Mouse (Mus musculus) embryonic fibroblast, embryonic 13.5 days (primary cell): Measurements from ENCODE around the gene Rab13. TPM values are rescaled to one million over a fixed set of nuclear protein-coding genes. Genes with fewer than 3 reads are reported as not detected.
A peak's percentile ranks its signal among the peaks of the same experiment; 100 is the strongest.

Experiments used
- H3K27ac ChIP-seq: 2 replicates; pipeline ENCODE4 v1.5.1; 2012; ENCODE audit warnings: low read length, control low read depth, inconsistent platforms; ENCODE audit not compliant: insufficient read depth
- H3K4me1 ChIP-seq: 2 replicates; pipeline ENCODE4 v1.6.1; 2011; ENCODE audit warnings: low read length; ENCODE audit not compliant: control insufficient read depth, insufficient read depth
- H3K4me3 ChIP-seq: 2 replicates; pipeline ENCODE4 v1.5.1; 2011; ENCODE audit warnings: mild to moderate bottlenecking, control low read depth, low read length; ENCODE audit not compliant: insufficient read depth
- CTCF ChIP-seq: IDR thresholded peaks from 2 replicates; pipeline ENCODE4 v1.5.1; 2011; ENCODE audit warnings: mild to moderate bottlenecking, control low read depth, low read length, moderate library complexity, borderline replicate concordance; ENCODE audit not compliant: insufficient read depth
- POLR2A ChIP-seq: IDR thresholded peaks from 2 replicates; pipeline ENCODE4 v1.6.1; 2011; ENCODE audit warnings: low read depth, mild to moderate bottlenecking, control low read depth, low read length, moderate library complexity
- polyA plus RNA-seq: library from polyadenylated mRNA; stranded (reverse); fragments of >200 nt; gene quantifications from 2 replicates; pipeline ENCODE4 v1.2.4, GENCODE M21; 2011; ENCODE audit warnings: low read depth; ENCODE audit not compliant: missing spikeins, insufficient read length

Gene Rab13
- polyA plus RNA-seq, result 32.1 and 33.5 TPM in 2 replicates

- TF ChIP-seq CTCF (no peak), POLR2A (peak; percentile 99)
- peaks cover 6% of the 10 kb centered on the region for H3K4me1 ChIP-seq
- peak within 1 kb of the TSS; percentile 61 for H3K27ac ChIP-seq
- H3K4me3 ChIP-seq, result peak within 1 kb of the TSS; percentile 79
Observed at GRCm38 (mm10) chr3:90213377-90213866, at the start of gene Rab13, which contains the start of gene Rps27. Gene Rab13, plus strand, starts transcription at chr3:90213695. Gene Rps27, minus strand, starts transcription at chr3:90213651.

- TF ChIP-seq POLR2A, result no peak
- no peak overlapping the region for H3K27ac ChIP-seq
- no peak overlapping the region for H3K4me3 ChIP-seq
- no peaks in the 10 kb centered on the region for H3K4me1 ChIP-seq
Observed at GRCm38 (mm10) chr3:90179566-90179965, 33.9 kb upstream of the Rab13 start.

GRCm38 (mm10) chr3:90183581-90183980 lies 29.9 kb upstream of the Rab13 start:
- no peak for TF ChIP-seq CTCF
- no peak for TF ChIP-seq POLR2A
- Histone ChIP-seq H3K27ac (no peak overlapping the region), H3K4me3 (no peak overlapping the region), H3K4me1 (no peaks in the 10 kb centered on the region)

GRCm38 (mm10) chr3:90190859-90191510 lies 22.5 kb upstream of the Rab13 start:
- Histone ChIP-seq H3K27ac (no peak overlapping the region), H3K4me3 (no peak overlapping the region), H3K4me1 (no peaks in the 10 kb centered on the region)
- TF ChIP-seq POLR2A (no peak), CTCF (no peak)

GRCm38 (mm10) chr3:90194759-90195158 lies 18.7 kb upstream of the Rab13 start:
- Histone ChIP-seq H3K27ac (no peak overlapping the region), H3K4me1 (no peaks in the 10 kb centered on the region; the same call in 1 of the 2 replicates), H3K4me3 (no peak overlapping the region)
- TF ChIP-seq POLR2A, result no peak
- no peak for TF ChIP-seq CTCF

GRCm38 (mm10) chr3:90195644-90196043 lies 17.9 kb upstream of the Rab13 start:
- H3K4me1 ChIP-seq, result no peaks in the 10 kb centered on the region; the same call in 1 of the 2 replicates
- no peak for TF ChIP-seq POLR2A
- no peak overlapping the region for H3K4me3 ChIP-seq
- H3K27ac ChIP-seq, result no peak overlapping the region

DNA sequence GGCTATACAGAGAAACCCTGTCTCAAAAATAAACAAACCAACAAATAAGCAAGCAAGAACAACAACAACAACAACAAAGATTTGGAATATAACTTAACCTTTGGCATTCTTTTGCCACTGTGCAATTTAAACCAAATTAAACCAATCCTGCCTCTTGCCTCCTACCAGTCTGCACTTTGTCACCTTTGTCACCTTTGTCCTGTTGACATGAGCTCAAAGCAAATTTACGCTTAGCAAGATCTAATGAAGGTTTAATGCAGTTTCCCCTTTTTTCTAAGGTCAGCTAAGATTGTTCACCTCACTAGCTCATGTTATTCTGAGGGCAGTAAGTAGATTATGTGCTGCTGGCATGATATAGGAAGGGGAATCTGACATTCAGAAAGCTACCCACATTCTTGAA lies 15.9 kb upstream of the Rab13 start:
- Histone ChIP-seq H3K27ac (peak overlapping the region; percentile 37; the same call in 1 of the 2 replicates), H3K4me3 (no peak overlapping the region), H3K4me1 (no peaks in the 10 kb centered on the region; the same call in 1 of the 2 replicates)
- no peak for TF ChIP-seq CTCF
- TF ChIP-seq POLR2A, result no peak

DNA sequence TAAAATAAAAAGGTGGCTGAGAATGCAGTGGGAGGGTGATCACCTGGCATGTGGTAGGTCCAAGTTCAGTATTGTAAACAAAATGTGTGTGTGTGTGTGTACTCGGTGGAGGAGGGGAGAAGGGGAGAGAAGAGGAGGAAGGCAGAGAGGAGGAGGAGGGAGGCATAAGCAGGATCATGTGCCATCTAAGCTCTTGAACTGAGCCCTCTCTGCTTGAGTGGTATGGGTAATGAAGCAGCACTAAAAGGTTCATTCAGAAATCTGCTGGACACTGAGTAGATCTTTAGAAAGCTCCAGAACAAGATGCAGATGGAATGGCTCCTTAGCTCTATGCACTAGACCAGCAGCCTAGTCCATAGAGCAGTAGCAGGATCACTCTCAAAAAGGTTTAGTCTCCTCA lies 10.6 kb upstream of the Rab13 start:
- Histone ChIP-seq H3K4me1 (no peaks in the 10 kb centered on the region; the same call in 1 of the 2 replicates), H3K27ac (no peak overlapping the region), H3K4me3 (no peak overlapping the region)
- no peak for TF ChIP-seq CTCF

DNA sequence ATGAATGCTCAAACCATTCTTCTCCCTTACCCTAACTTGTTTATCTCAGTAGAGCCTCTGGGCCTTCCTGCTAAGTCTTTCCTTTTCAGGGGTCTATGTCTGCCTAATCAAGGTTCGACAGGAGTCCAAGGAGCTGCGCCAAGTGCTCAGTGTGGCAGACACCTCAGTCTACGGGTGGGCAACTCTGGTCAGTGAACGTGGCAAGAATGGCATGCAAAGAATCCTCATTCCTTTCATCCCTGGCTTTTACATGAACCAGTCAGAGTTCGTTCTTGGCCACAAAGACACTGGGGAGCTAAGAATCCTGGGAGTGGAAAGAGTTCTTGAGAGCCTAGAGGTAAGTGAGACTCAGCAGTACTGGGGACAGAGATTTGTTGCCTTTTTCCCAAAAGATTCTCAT lies 9.9 kb upstream of the Rab13 start:
- H3K4me1 ChIP-seq, result no peaks in the 10 kb centered on the region; the same call in 1 of the 2 replicates
- TF ChIP-seq CTCF (no peak), POLR2A (no peak)
- H3K27ac ChIP-seq, result no peak overlapping the region
- H3K4me3 ChIP-seq, result no peak overlapping the region

GRCm38 (mm10) chr3:90204582-90204981 lies 8.9 kb upstream of the Rab13 start:
- no peak overlapping the region for H3K4me3 ChIP-seq
- no peaks in the 10 kb centered on the region for H3K4me1 ChIP-seq
- H3K27ac ChIP-seq, result no peak overlapping the region
- TF ChIP-seq POLR2A (no peak), CTCF (no peak)
